Mouse (Mus musculus): ENCODE data around the gene Cmklr1.

Cmklr1 gene

GRCm38 (mm10) chr5:113650035-113650865, at the start of gene Cmklr1:
TSS of gene Cmklr1 (minus strand) at chr5:113650426.
- no peak for DNase-seq (ENCODE audit: low read depth, low spot score)

GRCm38 (mm10) chr5:113694415-113694814, 44.2 kb upstream of the Cmklr1 start:
- no peak for DNase-seq (ENCODE audit: low read depth, low spot score)

GRCm38 (mm10) chr5:113694000-113694399, 43.8 kb upstream of the Cmklr1 start:
- no peak for DNase-seq (ENCODE audit: low read depth, low spot score)

GRCm38 (mm10) chr5:113693196-113693755, 43.0 kb upstream of the Cmklr1 start:
- no peak for DNase-seq (ENCODE audit: low read depth, low spot score)

DNA sequence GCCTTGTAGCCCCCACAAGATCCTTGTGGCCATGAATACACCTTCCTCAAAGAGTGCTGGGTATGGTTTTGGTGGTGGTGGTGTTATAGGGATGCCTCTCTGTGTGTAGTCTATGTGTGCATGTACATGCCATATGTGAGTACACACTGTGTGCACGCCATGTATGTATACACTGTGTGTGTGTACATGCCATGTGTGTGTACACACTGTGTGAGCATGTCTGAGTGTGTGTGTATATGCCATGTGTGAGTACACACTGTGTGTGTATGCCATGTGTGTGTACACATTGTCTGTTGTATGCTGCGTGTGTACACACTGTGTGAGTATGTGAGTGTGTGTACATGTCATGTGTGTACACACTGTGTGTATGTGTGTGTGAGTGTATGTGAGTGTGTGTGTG, 40.6 kb upstream of the Cmklr1 start:
- no peak for DNase-seq (ENCODE audit: low read depth, low spot score)

GRCm38 (mm10) chr5:113690069-113690548, 39.9 kb upstream of the Cmklr1 start:
- DNase-seq (ENCODE audit: low read depth, low spot score) = no peak

DNA sequence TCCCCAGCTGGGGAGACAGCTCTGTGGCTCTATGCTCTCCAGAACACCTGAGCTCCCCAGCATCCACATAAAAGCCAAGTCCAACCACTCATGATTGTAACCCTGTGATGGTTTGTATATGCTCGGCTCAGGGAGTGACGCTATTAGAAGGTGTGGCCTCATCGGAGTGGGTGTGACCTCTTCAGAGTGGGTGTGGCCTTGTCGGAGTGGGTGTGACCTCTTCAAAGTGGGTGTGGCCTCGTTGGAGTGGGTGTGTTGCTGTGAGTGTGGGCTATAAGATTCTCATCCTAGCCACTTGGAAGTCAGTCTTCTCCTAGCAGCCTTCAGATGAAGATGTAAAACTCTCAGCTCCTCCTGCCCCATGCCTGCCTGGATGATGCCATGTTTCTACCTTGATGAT, 37.3 kb upstream of the Cmklr1 start:
- no peak for DNase-seq (ENCODE audit: low read depth, low spot score)

GRCm38 (mm10) chr5:113685471-113685870, 35.2 kb upstream of the Cmklr1 start:
- DNase-seq (ENCODE audit: low read depth, low spot score) = no peak

DNA sequence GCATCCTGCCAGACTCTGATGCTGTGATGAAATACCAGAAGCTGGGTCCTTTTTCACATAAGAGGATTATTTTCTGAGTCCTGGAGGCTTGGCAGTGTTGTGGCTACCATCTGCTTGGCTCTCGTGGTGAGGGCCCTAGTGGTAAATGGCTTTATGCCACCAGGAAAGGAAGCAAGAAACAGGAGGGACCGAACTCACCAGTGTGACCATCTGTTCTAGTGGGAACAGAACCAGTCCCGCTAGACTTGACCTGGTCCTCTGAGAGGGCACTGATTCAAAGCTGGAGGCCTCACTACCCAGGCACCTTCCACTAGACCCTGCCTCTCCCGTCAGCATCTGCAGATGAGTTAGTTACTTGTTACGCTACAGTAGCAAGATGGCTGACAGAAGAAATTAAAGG, 33.0 kb upstream of the Cmklr1 start:
- no peak for DNase-seq (ENCODE audit: low read depth, low spot score)

DNA sequence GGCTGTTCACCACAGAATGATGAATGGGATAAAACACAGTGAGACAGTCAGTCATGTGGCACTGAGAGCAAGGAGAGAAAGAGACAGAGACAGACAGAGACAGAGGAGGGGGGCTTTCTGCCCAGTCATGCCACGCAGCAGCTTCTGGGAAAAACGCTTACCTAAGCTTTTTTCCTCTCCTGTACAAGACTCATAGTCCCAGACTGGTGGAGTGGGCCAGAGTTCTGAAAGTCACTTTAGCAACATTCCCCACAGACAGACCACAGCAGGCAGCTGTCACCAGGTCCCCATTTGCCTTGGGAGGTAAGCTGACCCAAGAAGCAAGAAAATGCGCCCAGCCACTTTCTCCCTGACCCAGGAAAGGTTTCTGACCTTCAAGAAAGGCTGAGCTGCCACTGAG, 32.2 kb upstream of the Cmklr1 start:
- DNase-seq (ENCODE audit: low read depth, low spot score) = no peak

GRCm38 (mm10) chr5:113681219-113681618, 31.0 kb upstream of the Cmklr1 start:
- no peak for DNase-seq (ENCODE audit: low read depth, low spot score)

GRCm38 (mm10) chr5:113679509-113679908, 29.3 kb upstream of the Cmklr1 start:
- no peak for DNase-seq (ENCODE audit: low read depth, low spot score)

- no peak for DNase-seq (ENCODE audit: low read depth, low spot score)
Measured at GRCm38 (mm10) chr5:113678743-113679452, 28.7 kb upstream of the Cmklr1 start.

GRCm38 (mm10) chr5:113677541-113677940, 27.3 kb upstream of the Cmklr1 start:
- no peak for DNase-seq (ENCODE audit: low read depth, low spot score)

- no peak for DNase-seq (ENCODE audit: low read depth, low spot score)
Measured at GRCm38 (mm10) chr5:113674851-113675250, 24.6 kb upstream of the Cmklr1 start.

DNA sequence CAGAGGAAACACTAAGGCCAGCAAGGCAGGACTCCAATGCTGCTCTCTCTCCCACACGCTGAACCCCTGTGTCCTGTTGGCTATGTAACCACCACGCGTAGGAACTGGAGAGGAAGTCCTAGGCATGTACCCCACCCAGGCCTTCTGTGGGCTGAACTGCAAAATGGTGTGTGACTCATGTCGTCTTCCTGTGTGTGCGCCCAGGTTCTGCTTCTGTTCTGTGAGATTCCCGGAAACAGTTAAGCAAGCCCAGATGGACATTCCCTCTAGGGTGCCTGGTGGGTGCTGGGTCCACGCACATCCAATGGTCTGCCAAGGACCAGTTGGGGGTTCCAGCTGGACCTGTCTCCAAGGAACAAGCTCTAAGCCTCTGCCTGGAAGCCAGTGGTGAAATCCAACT, 22.2 kb upstream of the Cmklr1 start:
- DNase-seq (ENCODE audit: low read depth, low spot score) = peak; percentile 34

DNA sequence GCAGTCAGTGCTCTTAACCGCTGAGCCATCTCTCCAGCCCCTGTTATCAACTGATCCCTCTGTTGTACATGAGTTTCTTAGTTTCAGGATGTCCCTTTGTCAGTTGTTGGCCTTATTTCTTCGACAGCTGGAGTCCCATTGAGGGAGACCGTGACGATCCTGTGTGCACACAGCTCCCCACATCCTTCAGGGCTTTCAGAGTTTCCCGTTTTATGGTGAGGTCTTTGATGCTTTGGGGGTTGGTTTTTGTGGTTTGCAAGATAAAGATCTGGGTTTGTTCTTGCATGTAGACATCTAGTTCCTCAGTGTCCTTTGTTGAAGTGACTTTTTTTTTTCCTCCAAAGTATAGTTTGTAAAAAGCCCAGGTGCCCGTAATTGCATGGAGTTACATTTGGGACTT, 20.4 kb upstream of the Cmklr1 start:
- DNase-seq (ENCODE audit: low read depth, low spot score) = peak; percentile 81

DNA sequence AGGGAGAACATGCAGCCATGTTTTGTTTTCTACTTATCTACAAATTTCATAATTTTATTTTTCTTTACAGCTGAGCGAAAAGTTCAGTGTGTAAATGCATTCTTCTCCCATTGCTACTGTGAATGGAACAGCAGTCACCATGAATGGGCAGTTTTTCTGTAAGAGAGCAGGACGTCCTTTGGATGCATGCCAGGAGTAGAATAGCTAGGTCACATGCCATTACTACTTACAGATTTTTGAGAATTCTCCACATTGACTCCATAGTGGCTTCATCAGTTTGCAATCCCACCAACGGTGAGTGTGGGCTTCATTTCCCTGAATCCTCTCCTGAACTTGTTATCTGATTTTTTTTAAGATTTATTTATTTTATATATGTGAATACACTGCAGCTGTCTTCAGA, 19.9 kb upstream of the Cmklr1 start:
- DNase-seq (ENCODE audit: low read depth, low spot score) = no peak

GRCm38 (mm10) chr5:113664629-113665195, 14.5 kb upstream of the Cmklr1 start:
- DNase-seq (ENCODE audit: low read depth, low spot score) = no peak

- DNase-seq (ENCODE audit: low read depth, low spot score) = no peak
Measured at GRCm38 (mm10) chr5:113664127-113664526, 13.9 kb upstream of the Cmklr1 start.

- DNase-seq (ENCODE audit: low read depth, low spot score) = no peak
Measured at GRCm38 (mm10) chr5:113660872-113661271, 10.6 kb upstream of the Cmklr1 start.

DNA sequence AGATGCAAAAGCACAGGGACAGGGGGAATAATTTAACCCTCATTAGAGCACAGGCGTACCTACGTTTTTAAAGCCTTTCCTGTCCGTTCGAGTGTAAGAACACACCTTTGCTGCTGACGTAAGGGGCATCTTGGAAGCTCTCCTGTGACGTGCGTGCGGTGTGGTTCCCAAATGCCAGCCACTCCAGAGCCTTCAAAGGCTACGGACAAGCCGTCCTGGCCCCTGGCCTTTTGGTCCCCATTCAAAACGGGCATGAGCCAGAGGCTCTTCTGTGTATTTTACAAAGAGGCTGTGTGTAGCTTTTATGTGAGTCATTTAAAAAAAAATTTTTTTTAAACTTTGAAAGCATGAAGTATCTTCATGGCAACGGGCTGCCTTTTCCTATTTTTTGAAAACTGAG, 4.6 kb upstream of the Cmklr1 start:
- DNase-seq (ENCODE audit: low read depth, low spot score) = no peak

All from CD4-positive helper T cell, adult 2 months (primary cell).